Mouse (Mus musculus) cerebellum, adult 2 months (tissue): ENCODE data around the gene Camk1g.

ENCODE experiments used
- CTCF ChIP-seq: fragments of 200-500 bp; IDR thresholded peaks from 2 replicates; pipeline ENCODE4 v1.5.1; 2011; ENCODE audit warnings: low read depth, mild to moderate bottlenecking, control low read depth, low read length, moderate library complexity, borderline replicate concordance; ENCODE audit not compliant: insufficient read depth
- POLR2A ChIP-seq: fragments of 200-500 bp; IDR thresholded peaks from 2 replicates; pipeline ENCODE4 v1.6.1; 2011; ENCODE audit warnings: low read length, control low read depth, borderline replicate concordance; ENCODE audit not compliant: insufficient read depth

GRCm38 (mm10) chr1:193302093-193302405 is 68.0 kb downstream of the Camk1g start:
- no peak for TF ChIP-seq POLR2A
- no peak for TF ChIP-seq CTCF
